Mouse (Mus musculus): ENCODE data around the gene Ddx20.

Gene Ddx20

DNA sequence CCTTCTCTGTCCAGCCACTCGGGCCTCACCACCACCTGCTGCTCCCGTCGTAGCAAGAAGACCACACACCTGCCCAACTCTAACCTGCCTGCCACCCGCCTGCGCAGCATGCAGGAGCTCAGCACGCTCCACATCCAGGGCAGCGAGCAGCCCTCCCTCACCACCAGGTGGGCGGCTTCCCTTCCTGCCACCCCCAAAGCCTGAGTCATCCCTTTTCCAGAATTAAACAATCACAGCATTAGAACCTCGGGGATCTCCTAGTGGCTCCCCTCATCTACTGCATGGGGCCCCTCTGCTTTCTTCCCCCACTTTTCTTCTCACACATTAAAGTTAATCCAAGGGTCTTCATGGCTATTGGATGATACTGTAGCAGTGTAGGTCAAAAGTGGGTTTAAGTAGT is 19.2 kb downstream of the Ddx20 start:
- peak; percentile 86 for ATAC-seq (ENCODE audit: low TSS enrichment)

GRCm38 (mm10) chr3:105666996-105667523 is 20.3 kb downstream of the Ddx20 start:
- peak; percentile 53; the same call in 1 of the 2 replicates for ATAC-seq (ENCODE audit: low TSS enrichment)

DNA sequence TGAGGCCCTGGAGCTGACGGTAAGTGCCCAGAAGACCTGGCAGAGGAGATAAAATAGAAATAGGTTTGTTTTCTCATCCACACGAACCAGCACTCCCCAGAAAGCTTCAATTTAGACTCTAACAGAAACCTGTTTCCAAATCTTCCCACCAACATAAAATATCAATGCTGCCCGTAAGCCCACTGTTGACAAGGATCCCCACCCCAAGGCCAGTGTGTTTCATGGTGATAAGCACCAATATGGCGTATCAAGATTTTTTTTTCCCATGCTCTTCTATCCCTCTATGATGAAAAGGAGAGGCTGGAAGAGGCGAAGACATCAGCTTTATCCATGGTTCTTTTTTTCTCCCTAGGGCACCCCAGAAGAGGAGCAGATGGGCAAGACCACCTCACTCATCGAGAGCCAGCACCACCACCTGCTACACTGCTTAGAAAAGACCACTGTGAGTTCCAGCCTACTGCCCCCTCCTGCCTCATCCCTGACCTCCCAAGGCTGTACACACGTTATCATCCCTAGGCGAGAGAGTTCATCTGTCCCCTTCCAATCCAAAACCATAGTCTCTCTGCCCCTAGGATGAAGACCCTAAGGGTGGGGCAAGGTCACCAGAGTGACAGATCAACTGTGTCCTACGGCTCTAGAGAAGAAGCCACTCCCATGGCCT is 22.1 kb downstream of the Ddx20 start:
- ATAC-seq (ENCODE audit: low TSS enrichment) = no peak

DNA sequence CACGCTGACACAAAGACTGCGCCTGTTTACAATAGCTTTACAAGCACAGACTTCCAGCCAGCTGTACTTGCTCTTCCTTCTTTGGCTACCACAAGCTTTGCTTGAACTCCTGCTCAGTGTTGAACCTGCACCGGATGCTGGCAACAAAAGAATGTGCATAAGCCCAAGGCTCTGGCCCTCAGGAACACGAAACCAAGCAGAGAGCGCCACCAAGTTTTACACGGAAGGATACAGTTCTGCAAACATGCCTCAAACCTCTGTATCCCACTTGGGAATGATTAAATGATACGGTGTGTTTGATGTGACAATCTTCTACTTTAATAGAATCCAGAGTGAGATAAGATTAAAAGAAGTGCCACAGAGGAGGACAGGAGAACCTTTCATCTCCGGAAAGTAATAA is 24.3 kb downstream of the Ddx20 start:
- ATAC-seq (ENCODE audit: low TSS enrichment) = no peak

DNA sequence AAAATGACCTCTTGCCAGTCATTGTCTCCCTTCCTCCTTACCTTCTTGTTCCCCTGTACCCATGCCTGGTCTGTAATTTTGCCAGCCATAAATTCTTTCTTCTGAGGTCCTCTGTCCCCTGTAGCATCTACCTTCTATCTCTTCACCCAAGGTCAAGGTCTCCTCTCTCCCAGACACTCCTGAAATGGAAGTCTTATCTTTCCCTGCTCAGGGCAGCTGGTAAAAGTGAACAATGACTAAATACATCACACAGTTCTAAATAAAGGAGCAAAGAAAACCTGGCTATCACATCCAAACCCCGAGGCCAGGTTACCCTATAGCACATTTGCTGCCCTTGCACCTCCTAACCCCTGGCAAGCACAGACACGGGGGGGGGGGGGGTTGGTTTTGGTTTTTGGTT is 26.8 kb downstream of the Ddx20 start:
- ATAC-seq (ENCODE audit: low TSS enrichment) = no peak

GRCm38 (mm10) chr3:105655031-105655585 is 32.3 kb downstream of the Ddx20 start:
- no peak for ATAC-seq (ENCODE audit: low TSS enrichment)

- ATAC-seq (ENCODE audit: low TSS enrichment) = peak; percentile 87
These were observed 33.6 kb downstream of the Ddx20 start for GRCm38 (mm10) chr3:105653544-105654380.

GRCm38 (mm10) chr3:105648889-105649567 is 38.3 kb downstream of the Ddx20 start:
- no peak for ATAC-seq (ENCODE audit: low TSS enrichment)

- no peak for ATAC-seq (ENCODE audit: low TSS enrichment)
These were observed 43.8 kb downstream of the Ddx20 start for GRCm38 (mm10) chr3:105643566-105643965.

DNA sequence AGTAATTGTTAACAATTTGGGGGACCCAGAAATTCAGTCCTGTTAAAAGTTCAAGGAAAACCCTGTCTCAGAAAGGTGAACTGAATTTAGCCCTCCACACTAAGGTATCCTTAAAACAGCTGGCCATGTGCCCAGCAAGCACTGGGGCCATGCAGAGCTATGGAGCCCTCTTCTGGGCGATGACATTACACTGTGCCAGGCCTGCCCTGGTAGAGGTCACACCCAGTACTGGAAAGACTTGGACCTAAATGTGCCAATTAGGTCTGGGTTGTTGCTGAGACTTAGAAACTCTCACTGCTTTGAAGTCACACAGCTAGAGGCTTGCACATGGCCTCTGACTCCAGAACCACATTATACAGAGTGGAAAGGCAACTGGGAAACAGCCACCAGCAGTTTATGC is 45.2 kb downstream of the Ddx20 start:
- ATAC-seq (ENCODE audit: low TSS enrichment) = peak; percentile 76

DNA sequence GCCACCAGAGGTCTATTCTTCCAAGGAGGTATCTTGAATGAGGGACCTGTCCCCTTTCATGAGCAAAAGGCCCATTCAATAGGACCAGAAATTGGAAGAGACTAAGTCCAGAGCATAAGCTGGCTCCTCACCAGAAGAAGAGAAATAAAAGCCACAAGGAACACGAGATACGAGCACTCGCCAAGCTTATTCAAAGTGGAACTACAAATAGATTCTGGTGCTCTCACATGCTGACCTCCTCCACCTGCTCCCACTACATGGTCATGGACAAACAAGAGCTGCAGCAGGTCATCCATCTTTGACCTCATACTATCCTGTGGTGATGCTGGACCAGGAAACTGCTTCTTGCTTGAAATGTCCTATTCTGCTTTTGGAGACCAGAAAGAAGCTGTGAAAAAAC is 54.4 kb downstream of the Ddx20 start:
- ATAC-seq (ENCODE audit: low TSS enrichment) = no peak

- no peak for ATAC-seq (ENCODE audit: low TSS enrichment)
These were observed 55.1 kb downstream of the Ddx20 start for GRCm38 (mm10) chr3:105632296-105632695.
